Mouse (Mus musculus) Patski (cell line): Measurements from ENCODE around the gene Llph. TPM values are rescaled to one million over a fixed set of nuclear protein-coding genes. Genes with fewer than 3 reads are reported as not detected.
A peak's percentile ranks its signal among the peaks of the same experiment; 100 is the strongest.
"Not testable (repeated sequence)": the region's sequence is repeated elsewhere in the genome, so short reads cannot be mapped to it uniquely, and the experiment has no call there.

Experiments used
- ATAC-seq: fragments of 100-300 bp; one replicate; pipeline ENCODE4 v1.8.0; 2021
- CTCF ChIA-PET: fragments of 350-600 bp; sonication (Branson Sonifier 250); formaldehyde crosslinking; loops from one replicate; lab custom pipeline; 2022; ENCODE audit warnings: inconsistent platforms; lab: Charles Lee
- POLR2A ChIA-PET: fragments of 350-600 bp; sonication (Branson Sonifier 250); formaldehyde crosslinking; loops from one replicate; lab custom pipeline; 2022; ENCODE audit warnings: antibody characterized with exemption, inconsistent platforms; lab: Charles Lee
- DNase-seq: peaks from one replicate; pipeline ENCODE4 v3.0.0-alpha.2; 2011; ENCODE audit warnings: low read depth, low spot score
- H3K27me3 ChIP-seq: fragments of 371-371 bp; one replicate; pipeline ENCODE4 v1.5.1; 2021
- CTCF ChIP-seq: fragments of 100-300 bp; IDR thresholded peaks from one replicate; pipeline ENCODE4 v1.5.1; 2021
- in situ Hi-C: fragments of 300-500 bp; cut with MboI; formaldehyde crosslinking; loops from 3 replicates; pipeline ENCODE4 v1.11.1; 2018; ENCODE audit warnings: low pct_unique_long_range_greater_than_20kb, mixed read lengths
- polyA plus RNA-seq: library from polyadenylated mRNA; unstranded; gene quantifications from one replicate; pipeline ENCODE4 v1.2.3, GENCODE M21; 2021

Llph gene
- polyA plus RNA-seq, 1 experiment from 2014 or later, result 41.9 TPM

GRCm38 (mm10) chr10:120201131-120201921, 25.5 kb upstream of the Llph start, which contains the start of gene Tmbim4:
Gene Tmbim4, plus strand, starts transcription at chr10:120201590.
- no peak for DNase-seq
- no peak for TF ChIP-seq CTCF
- in situ Hi-C loops, result no loop called here
- ChIA-PET POLR2A (no interaction called here), CTCF (interaction anchor here (2.4 kb wide), 1 partner anchor 8 kb away, joined by 9 read pairs; no protein-coding TSS in a partner anchor)
- ATAC-seq, result no peak
- H3K27me3 ChIP-seq, result peaks cover 4% of the 10 kb centered on the region

GRCm38 (mm10) chr10:120201961-120202402, 24.9 kb upstream of the Llph start, which contains the start of gene Irak3:
Gene Irak3, minus strand, starts transcription at chr10:120202130.
- ATAC-seq, result no peak

GRCm38 (mm10) chr10:120202467-120203250, 24.2 kb upstream of the Llph start:
- POLR2A ChIA-PET, result interaction anchor here (0.6 kb wide), 1 partner anchor 116 kb away, joined by 7 read pairs; no protein-coding TSS in a partner anchor
- H3K27me3 ChIP-seq, result peaks cover 4% of the 10 kb centered on the region
- TF ChIP-seq CTCF, result no peak
- no peak for DNase-seq
- in situ Hi-C loops, result no loop called here
- ATAC-seq, result no peak
- CTCF ChIA-PET, result interaction anchor here (1.8 to 2.4 kb wide), 2 partner anchors 10 to 20 kb away, joined by 5 to 9 read pairs; no protein-coding TSS in a partner anchor

More at GRCm38 (mm10) chr10:120201961-120202402, 24.9 kb upstream of the Llph start, which contains the start of gene Irak3:
- ChIA-PET POLR2A (no interaction called here), CTCF (interaction anchor here (2.4 kb wide), 1 partner anchor 9 kb away, joined by 9 read pairs; no protein-coding TSS in a partner anchor)
- H3K27me3 ChIP-seq, result peaks cover 4% of the 10 kb centered on the region
- TF ChIP-seq CTCF, result peak; percentile 93
- in situ Hi-C loops, result no loop called here
- DNase-seq, result no peak

- no peak for TF ChIP-seq CTCF
- CTCF ChIA-PET, result interaction anchor here (1.8 kb wide), 1 partner anchor 22 kb away, joined by 5 read pairs; no protein-coding TSS in a partner anchor
- in situ Hi-C loops, result no loop called here
- ATAC-seq (no peak), DNase-seq (no peak)
- H3K27me3 ChIP-seq, result peaks cover 4% of the 10 kb centered on the region
- POLR2A ChIA-PET, result no interaction called here
Observed at GRCm38 (mm10) chr10:120204591-120205210, 22.2 kb upstream of the Llph start.

- ChIA-PET POLR2A (no interaction called here), CTCF (no interaction called here)
- in situ Hi-C loops, result no loop called here
- no peak for DNase-seq
- peaks cover 4% of the 10 kb centered on the region for H3K27me3 ChIP-seq
- no peak for ATAC-seq
- no peak for TF ChIP-seq CTCF
Observed at GRCm38 (mm10) chr10:120208015-120208414, 18.9 kb upstream of the Llph start.

- peak; percentile 89 for ATAC-seq
- CTCF ChIA-PET, result no interaction called here
- in situ Hi-C loops, result no loop called here
- peaks cover 4% of the 10 kb centered on the region for H3K27me3 ChIP-seq
- no peak for TF ChIP-seq CTCF
- POLR2A ChIA-PET, result interaction anchor here (0.6 to 0.7 kb wide), 2 partner anchors 137 to 1217 kb away, joined by 3 read pairs; no protein-coding TSS in a partner anchor
- DNase-seq, result no peak
Observed at GRCm38 (mm10) chr10:120208575-120209538, 18.0 kb upstream of the Llph start.

- ChIA-PET CTCF (no interaction called here), POLR2A (interaction anchor here (0.6 to 0.7 kb wide), 2 partner anchors 137 to 1216 kb away, joined by 3 read pairs; no protein-coding TSS in a partner anchor)
- no peak for TF ChIP-seq CTCF
- no peak for DNase-seq
- in situ Hi-C loops, result no loop called here
- peaks cover 4% of the 10 kb centered on the region for H3K27me3 ChIP-seq
- ATAC-seq, result peak; percentile 34
Observed at GRCm38 (mm10) chr10:120209539-120209925, 17.3 kb upstream of the Llph start.

GRCm38 (mm10) chr10:120210096-120210495, 16.8 kb upstream of the Llph start:
- POLR2A ChIA-PET, result no interaction called here
- ATAC-seq (no peak), DNase-seq (no peak)
- H3K27me3 ChIP-seq, result peaks cover 4% of the 10 kb centered on the region
- CTCF ChIA-PET, result no interaction called here
- in situ Hi-C loops, result no loop called here
- TF ChIP-seq CTCF, result no peak

GRCm38 (mm10) chr10:120217099-120217498, 9.8 kb upstream of the Llph start:
- ATAC-seq, H3K27me3 ChIP-seq, in situ Hi-C loops, DNase-seq, CTCF ChIA-PET: not testable (repeated sequence)
- POLR2A ChIA-PET, result interaction anchor here (0.7 kb wide), 1 partner anchor 55 kb away, joined by 3 read pairs; no protein-coding TSS in a partner anchor
